Mouse (Mus musculus) splenic B cell, adult 2 months (primary cell): ENCODE results near the gene Sppl3.

Experiments
- DNase-seq: peaks from one replicate; pipeline ENCODE4 v3.0.0-alpha.2; 2011; ENCODE audit warnings: low read depth, low spot score
- H3K27me3 ChIP-seq: 2 replicates; pipeline ENCODE4 v1.6.1; 2012; ENCODE audit warnings: mild to moderate bottlenecking, low read length, moderate library complexity, mixed read lengths; ENCODE audit not compliant: control insufficient read depth, poor library complexity, insufficient read depth, severe bottlenecking
- H3K36me3 ChIP-seq: 2 replicates; pipeline ENCODE4 v1.6.1; 2012; ENCODE audit warnings: mild to moderate bottlenecking, low read length, moderate library complexity, mixed read lengths; ENCODE audit not compliant: control insufficient read depth, poor library complexity, insufficient read depth, severe bottlenecking

Gene Sppl3

DNA sequence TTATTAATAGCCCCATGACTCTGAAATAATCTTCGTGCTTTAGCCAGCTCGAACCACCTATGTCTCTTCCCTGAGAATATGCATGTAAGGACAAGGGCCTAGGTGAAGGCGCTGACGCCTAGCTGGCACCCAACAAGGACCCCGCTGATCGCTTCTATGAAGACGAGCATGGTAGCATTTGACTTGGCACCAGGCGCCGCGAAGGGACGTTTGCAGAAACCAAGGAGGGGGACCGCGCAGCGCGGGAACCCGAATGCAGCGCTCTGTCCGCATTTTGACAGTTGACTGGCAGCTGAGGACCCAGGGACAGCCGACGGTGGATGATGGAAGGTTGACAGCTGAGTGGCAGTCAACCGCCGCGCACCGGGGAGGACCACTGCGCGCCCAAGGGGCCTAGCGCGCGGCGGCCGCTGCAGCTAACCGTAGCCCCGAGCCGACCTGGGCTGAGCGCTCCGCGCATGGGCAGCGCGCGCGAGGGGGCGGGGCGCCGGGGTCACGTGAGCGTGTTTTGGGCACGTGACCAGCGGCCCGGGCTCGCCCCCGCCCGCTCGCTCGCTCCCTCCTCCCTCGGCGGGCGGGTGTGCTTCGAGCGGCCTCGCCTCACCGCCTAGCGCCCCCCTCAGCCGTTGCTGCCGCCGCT is at the start of gene Sppl3:
Gene Sppl3, plus strand, starts transcription at position 561 of the 640 bp plus-strand sequence.
- 0 out of 2 replicates have a peak, but pooled peaks cover 1% of the 10 kb centered on the region for H3K36me3 ChIP-seq
- no peaks in the 10 kb centered on the region for H3K27me3 ChIP-seq
- peak; percentile 95 for DNase-seq

GRCm38 (mm10) chr5:114961590-114962360 is 49.2 kb upstream of the Sppl3 start:
- no peak for DNase-seq
- H3K36me3 ChIP-seq = no peaks in the 10 kb centered on the region
- H3K27me3 ChIP-seq = no peaks in the 10 kb centered on the region

DNA sequence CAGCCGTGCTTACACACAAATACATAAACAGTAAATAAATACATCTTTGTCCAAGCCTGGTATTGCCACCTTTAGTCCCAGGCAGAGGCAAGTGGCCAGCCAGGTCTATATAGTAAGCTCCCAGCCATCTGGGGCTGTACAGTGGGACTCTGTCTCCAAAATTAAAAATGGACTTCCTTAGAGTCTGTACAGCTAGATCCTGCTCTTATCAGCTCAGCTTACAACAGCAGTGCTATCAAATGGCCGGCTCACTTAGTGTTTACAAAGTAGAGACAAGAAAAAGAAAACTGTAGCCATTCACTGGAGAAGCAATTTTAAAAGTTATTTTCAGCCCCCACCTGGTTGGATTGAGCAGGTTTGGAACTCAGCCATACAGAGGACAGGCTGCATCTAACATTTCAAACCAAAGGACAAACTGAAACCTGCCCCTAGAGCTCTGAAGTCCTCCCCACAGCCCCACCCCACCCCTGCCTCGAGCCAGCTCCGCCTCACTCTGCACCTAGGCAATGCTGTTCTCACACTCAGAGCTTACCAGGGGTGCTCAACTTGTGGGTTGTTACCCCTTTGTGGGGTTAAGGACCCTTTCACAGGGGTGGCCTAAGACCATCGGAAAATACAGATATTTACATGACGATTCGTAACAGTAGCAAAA is 46.5 kb upstream of the Sppl3 start:
- H3K27me3 ChIP-seq = no peaks in the 10 kb centered on the region
- no peaks in the 10 kb centered on the region for H3K36me3 ChIP-seq
- no peak for DNase-seq

GRCm38 (mm10) chr5:114964967-114965898 is 45.7 kb upstream of the Sppl3 start:
- no peaks in the 10 kb centered on the region for H3K36me3 ChIP-seq
- DNase-seq = no peak
- H3K27me3 ChIP-seq = no peaks in the 10 kb centered on the region

DNA sequence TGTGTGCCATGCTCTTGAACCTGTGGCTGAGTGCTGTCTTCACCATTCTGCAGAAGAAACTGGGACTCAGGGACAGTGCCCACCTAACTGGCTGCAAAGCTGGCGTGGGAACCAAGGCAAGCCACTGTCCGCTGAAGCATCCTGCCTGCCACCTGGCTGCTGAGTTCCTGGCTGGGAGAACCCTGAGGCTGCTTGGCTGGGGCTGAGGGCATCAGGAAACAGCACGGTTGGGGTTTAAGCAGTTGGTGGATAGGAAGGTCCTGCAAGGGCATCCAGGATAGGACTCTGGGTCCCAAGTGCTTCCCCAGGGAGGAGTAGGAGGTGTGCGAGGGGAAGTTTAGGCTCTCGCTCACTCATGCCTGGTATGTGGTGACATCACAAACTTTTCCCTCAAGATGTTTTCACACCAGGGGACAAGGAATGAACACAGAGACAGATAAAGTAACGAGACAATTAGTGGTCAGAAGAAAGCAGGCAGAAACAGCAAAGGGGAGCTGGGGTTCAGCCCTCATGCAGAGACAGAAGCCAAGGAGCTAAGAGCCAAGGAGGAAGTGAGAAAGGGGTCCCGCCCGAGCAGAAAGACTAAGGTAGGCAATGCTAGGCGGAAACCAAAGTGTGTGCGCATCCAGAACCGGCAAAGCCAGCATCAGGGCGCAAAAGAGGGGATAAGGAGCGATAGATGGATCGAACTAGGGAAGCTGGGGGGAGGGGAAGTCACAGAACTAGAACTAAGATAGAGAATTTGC is 43.2 kb upstream of the Sppl3 start:
- peak; percentile 65 for DNase-seq

GRCm38 (mm10) chr5:114968651-114969050 is 42.3 kb upstream of the Sppl3 start:
- H3K27me3 ChIP-seq = no peaks in the 10 kb centered on the region
- no peak for DNase-seq
- no peaks in the 10 kb centered on the region for H3K36me3 ChIP-seq

More for the DNA sequence above, 43.2 kb upstream of the Sppl3 start:
- Histone ChIP-seq H3K27me3 (no peaks in the 10 kb centered on the region), H3K36me3 (no peaks in the 10 kb centered on the region)

- no peaks in the 10 kb centered on the region for H3K27me3 ChIP-seq
- DNase-seq = no peak
- H3K36me3 ChIP-seq = no peaks in the 10 kb centered on the region
Measured at GRCm38 (mm10) chr5:114969064-114969463, 41.9 kb upstream of the Sppl3 start.

DNA sequence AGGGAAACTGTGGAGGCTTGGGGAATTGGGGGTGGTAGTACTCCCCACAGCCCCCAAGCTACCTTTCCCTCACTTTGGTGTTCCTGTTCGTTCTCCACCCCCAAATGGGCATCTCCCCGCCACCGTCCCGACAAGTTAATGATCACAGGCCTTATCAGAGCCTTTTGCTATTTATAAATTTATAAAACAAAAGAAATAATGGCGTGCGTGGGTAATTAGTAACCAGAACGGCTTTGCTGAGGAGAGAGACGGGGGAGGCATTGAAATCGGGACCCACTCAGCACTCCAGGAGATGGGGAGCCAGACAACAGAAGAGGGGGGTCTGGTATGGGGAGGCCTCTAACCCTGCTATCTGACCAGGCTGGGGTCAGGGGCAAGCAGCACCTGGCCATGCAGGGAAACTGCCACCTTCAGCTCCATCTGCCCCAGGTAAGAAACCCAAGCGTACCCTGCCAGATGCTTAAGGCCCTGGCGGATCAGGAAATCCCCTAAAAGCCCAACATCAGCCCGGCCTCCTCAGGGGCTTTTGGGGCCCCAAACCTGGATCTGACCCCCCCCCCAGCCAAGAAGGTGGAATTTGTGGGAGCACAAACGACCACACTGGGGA is 41.2 kb upstream of the Sppl3 start:
- H3K36me3 ChIP-seq = no peaks in the 10 kb centered on the region
- no peaks in the 10 kb centered on the region for H3K27me3 ChIP-seq
- no peak for DNase-seq

DNA sequence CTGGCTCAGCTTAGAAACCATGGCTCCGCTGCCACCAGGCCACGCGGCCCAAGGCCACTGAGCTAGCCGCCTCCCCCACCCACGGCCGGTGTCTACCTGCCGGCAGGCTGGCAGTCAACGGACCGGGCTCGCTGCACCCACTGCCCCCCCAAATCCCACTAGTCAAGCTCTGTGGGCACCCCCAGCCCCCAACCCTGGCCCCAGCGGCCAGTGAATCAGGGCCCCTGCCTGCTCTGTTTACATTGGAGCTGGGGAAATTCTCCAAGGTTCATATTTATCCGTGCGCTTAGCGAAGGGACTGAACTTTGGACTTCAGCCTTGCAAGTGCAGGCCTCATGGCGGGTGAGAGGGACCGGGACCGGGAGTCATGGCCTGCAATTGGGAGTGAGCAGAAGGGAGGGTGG is 40.1 kb upstream of the Sppl3 start, which contains the start of gene Hnf1a:
Gene Hnf1a, minus strand, starts transcription at position 271 of the 404 bp plus-strand sequence.
- Histone ChIP-seq H3K27me3 (no peaks in the 10 kb centered on the region), H3K36me3 (no peaks in the 10 kb centered on the region)
- DNase-seq = no peak

GRCm38 (mm10) chr5:114972201-114972600 is 38.7 kb upstream of the Sppl3 start:
- Histone ChIP-seq H3K36me3 (no peaks in the 10 kb centered on the region), H3K27me3 (no peaks in the 10 kb centered on the region)
- no peak for DNase-seq

DNA sequence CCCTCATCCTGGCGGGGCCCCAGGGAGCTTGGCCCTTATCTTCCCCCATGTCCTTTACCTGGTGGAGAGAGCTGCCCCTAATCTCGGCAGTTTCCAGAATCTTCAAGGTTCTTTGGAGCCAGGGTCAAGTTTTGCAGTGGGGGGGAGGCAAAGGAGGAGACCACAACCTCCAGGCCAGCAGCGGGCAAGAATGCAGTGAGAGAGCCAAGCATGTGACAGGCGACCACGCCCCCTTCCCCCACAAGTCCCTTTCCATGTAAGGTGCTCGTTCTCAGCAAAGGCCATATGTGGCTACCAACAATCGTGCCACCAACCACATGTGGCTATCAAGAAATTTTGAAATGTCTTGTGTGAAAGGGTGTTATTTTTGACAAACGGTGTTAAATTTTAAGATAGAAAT is 37.8 kb upstream of the Sppl3 start:
- no peak for DNase-seq
- no peaks in the 10 kb centered on the region for H3K27me3 ChIP-seq
- no peaks in the 10 kb centered on the region for H3K36me3 ChIP-seq

GRCm38 (mm10) chr5:114976935-114977334 is 34.0 kb upstream of the Sppl3 start:
- Histone ChIP-seq H3K27me3 (no peaks in the 10 kb centered on the region), H3K36me3 (no peaks in the 10 kb centered on the region)
- no peak for DNase-seq

GRCm38 (mm10) chr5:114978473-114978872 is 32.5 kb upstream of the Sppl3 start:
- DNase-seq = no peak
- H3K27me3 ChIP-seq = no peaks in the 10 kb centered on the region
- no peaks in the 10 kb centered on the region for H3K36me3 ChIP-seq
